Mouse (Mus musculus): ENCODE data around the gene Mad2l1bp.

The Mad2l1bp gene

DNA sequence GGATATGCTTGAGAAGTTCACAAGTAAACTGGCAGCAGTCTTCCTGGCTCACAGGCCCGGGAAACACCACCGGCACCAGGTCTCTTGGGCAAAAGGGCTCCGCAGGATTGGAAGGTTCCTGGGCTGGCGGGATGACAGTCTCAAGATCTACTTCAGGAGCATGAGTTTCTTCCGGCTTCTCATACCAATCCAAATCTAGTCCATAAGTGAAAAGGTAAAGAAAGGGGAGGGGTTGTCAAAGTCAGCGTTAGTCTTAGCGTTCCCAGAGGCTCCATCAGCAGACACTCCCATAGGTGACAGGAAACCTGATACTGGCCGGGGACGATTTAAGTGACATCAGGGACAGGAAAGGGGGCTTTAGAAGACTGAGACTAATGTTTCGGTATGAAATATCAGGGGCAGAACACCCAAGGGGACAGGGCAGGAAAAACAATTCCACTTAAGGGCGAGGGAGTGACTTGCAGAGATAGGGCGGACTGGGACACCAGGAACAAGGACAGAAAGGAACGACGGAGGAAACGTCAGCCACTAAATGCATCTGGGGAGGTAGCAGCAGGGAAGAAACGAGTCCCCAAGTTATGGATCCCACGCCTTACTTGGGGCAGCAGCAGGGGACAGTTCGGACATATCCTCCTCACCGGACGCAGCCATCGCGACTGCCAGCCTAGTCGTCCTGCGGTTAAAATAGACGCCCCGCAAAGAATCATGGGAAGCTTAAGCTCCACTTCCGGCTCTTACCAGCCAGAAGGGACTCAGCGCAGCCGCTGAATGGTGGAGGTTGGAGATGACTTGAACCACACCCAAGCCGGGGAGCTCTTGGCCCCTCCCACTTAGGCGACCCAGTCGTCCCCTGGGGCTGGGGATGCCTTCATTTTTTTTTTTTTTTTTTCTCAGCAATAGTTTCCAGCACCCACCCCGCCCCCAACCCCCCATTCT lies at the start of gene Mad2l1bp:
Gene Mad2l1bp (minus strand): TSS at position 707 of the 936 bp plus-strand sequence.
- DNase-seq (ENCODE audit: low spot score) = peak; percentile 87

DNA sequence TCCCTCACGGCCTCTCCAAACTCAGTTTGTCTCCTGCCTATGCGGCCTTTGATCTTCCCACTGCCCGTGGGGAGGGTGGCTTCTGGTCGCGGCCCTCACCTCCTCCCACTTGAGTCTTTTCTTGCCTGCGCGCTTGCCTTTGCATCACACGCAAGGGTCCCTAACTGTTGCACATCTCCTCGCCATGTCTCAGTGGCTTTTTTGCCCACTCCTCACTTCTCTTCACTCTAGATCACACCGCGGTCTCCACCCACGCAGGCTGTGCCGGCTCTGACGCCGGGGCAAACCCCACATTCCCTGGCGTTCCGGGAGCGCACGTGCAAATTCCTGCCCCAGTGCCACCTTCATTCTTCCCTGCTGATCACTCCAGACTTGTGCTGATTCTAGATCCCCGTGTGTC lies 49.7 kb upstream of the Mad2l1bp start:
- no peak for DNase-seq (ENCODE audit: low spot score)

DNA sequence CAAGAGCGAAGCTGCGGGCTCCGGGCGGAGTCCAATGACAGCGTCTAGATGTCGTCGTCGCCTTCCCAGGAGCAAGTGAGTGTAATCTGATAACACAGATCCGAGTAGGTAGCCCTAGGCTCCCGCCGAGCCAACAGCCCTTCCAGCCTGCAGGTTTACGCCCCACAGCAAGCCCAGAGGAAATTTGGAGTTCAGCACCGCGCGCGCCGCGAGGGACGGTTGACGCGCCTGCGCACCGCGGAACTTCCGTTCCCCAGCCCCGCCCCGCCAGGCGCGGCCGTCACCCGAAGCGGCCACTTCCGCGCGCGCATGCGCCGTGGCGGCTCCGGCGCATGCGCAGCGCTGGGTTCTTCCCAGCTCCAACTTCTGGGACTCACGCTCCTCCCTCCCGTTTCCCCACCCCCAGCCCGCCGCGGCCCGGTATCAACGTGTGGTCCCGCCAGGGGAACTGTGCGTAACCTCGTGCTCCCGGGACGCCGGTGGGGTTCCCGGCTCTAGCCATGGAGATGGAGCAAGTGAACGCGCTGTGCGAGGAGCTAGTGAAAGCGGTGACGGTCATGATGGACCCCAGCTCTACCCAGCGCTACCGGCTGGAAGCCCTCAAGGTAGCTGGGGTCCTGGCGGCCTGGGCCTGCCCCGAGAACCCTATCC lies 49.2 kb upstream of the Mad2l1bp start, which contains the start of the genes Polh and Xpo5:
Gene Polh (minus strand): TSS at position 225 of the 651 bp plus-strand sequence.
Gene Xpo5 (plus strand): TSS at position 362 of the 651 bp plus-strand sequence.
- peak; percentile 95 for DNase-seq (ENCODE audit: low spot score)

DNA sequence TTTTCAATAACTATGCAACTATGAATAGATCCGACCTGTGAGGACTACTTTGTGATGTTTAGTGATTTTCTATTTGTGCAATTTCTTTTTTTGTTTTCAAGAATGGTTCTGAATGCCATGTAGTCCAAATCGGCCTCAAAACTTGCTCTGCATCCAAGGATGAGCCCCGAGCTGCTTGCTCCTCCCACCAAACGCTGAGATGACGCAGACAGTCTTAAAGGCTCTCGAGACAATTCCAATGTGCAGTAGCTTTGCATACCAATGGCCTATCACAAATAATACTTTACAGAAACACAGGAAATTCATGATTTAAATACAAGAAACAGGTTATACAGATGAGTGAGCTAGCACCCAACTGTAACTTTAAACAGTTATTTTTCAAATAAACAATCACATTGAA lies 47.8 kb upstream of the Mad2l1bp start:
- DNase-seq (ENCODE audit: low spot score) = no peak

DNA sequence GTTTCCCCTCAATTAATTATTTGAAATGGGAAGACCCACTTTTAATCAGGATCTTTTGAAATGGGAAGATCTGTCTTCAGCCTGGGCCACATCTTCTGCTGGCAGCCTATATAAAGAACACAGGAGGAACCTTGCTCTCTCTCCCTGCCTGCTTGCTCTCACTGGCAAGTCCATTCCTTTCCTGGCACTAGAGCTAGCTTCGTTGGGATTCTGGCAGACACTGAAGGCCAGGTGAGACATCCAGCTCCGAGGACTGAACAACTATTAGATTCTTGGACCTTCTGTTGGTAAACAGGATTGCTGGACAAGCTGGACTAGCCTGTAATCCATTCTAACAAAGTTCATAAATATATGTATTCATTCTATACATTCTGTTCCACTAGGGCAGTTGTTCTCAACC lies 35.5 kb upstream of the Mad2l1bp start:
- DNase-seq (ENCODE audit: low spot score) = no peak

DNA sequence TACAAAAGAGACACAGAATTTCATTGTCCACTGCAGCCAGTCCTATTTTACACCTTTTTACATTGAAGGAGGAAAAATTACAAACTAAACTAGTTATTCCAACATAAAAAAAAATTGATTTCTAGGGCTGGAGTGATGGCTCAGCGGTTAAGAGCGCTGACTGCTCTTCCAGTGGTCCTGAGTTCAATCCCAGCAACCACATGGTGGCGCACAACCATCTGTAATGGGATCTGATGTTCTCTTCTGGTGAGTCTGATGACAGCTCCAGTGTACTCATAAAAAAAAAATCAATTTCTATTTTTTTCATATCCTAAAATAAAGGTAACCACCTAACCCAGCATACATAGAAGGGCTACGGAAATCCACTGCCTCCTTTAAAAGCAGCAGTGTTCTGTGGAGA lies 28.9 kb upstream of the Mad2l1bp start:
- DNase-seq (ENCODE audit: low spot score) = no peak

DNA sequence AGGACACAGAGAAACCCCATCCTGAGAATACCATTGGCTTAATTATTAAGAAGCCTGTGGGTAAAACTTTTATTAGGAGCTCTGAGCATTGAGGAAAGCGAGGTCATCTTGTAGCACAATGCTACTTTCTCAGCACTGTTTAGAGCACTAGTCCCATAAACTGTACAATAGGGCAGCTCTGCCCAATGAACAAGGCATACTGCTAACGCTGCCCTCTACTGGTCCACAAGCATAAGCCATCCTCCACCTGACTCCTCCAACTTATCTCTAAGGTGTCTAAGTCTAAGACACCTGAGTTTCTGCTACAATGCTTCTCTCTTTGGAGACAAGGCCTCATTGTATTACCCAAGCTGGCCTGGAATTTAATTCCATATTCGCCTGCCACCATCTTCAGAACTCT lies 17.2 kb upstream of the Mad2l1bp start:
- DNase-seq (ENCODE audit: low spot score) = no peak

DNA sequence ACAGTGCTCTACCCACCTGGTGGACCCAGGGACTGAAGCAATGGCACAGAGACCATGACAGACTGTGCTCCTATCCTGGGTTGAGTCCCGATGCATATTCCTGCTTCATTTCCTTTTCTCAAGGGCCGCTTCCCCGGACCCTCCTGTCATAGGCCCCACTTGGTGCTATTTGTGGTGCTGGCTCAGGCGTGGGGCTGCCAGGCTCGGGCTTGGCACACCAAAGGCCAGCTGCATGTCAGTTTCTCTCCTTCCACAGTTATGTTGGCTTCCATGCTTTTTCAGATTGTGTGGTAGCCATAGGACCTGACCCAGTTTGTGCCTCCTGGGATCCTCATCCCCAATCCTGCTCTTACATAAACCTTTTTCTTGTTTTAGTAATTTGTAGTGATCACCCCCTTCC lies 15.4 kb upstream of the Mad2l1bp start:
- DNase-seq (ENCODE audit: low spot score) = no peak

DNA sequence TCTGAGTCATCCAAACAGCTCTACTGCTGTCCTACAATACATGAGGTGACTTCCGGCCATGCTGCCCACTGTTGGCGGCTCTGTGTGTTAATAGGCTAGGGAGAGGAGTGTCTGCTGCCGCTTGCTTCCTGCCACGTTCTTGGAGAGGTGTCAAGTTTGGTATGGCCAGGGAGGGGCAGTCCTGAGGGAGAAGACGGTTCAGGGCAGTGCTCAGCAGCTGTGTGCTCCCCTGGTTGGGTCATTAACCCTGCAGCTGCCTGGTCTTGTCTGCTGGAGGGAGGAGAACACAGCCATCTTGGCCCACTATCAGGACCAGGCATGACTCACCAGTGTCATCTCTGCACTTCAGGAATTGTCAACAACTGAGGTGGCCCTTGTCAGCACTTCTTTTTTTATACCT lies 15.0 kb upstream of the Mad2l1bp start:
- DNase-seq (ENCODE audit: low spot score) = no peak

DNA sequence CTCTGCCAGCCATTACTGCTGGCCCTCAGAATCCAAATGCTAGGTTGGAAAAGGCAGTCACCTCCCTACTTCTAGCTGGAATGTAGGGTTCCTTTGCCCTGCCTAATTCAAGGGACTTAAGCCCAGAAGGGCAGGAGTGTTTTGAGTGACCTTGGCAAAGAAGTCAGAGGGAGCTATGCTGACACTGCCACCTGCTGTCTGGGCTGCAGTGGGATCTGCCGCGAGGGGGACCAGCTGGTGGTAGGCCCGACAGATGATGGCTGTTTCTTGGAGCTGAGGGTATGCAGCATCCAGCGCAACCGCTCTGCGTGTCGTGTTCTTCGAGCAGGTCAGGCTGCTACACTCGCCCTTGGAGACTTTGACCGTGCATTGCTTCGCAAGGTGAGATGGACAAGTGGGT lies 13.7 kb upstream of the Mad2l1bp start:
- peak; percentile 53 for DNase-seq (ENCODE audit: low spot score)

DNA sequence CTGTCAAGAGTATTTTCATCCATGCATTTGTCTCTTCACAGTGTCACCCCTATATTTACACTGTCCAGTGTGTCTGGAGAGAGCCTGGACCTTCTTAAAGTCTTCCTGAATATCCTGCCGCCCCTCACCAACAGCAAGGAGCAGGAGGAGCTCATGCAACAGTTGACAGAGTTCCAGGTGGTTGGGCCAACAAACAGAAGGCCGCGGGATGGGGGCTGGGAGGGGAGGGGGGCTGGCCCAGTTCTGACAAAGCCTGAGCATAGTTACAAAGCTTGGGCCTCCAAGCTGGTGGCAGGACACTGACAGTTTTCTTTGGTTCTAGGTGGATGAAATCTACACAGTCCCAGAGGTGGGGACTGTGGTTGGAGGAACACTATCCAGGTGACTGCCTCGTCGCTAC lies 12.9 kb upstream of the Mad2l1bp start:
- DNase-seq (ENCODE audit: low spot score) = no peak

DNA sequence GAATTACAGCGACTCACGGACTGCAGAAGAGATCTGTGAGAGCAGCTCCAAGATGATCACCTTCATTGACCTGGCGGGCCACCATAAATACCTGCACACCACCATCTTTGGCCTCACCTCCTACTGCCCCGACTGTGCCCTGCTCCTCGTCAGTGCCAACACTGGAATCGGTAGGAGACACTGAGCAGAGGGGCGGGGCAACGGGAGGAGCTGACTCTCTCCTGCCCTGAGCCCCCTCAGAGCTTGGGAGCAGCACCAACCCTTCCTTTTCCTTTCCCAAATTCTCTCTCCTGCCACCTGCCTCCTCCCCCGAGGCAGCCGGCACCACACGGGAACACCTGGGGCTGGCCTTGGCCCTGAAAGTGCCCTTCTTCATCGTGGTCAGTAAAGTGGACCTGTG lies 12.1 kb upstream of the Mad2l1bp start:
- peak; percentile 54 for DNase-seq (ENCODE audit: low spot score)

DNA sequence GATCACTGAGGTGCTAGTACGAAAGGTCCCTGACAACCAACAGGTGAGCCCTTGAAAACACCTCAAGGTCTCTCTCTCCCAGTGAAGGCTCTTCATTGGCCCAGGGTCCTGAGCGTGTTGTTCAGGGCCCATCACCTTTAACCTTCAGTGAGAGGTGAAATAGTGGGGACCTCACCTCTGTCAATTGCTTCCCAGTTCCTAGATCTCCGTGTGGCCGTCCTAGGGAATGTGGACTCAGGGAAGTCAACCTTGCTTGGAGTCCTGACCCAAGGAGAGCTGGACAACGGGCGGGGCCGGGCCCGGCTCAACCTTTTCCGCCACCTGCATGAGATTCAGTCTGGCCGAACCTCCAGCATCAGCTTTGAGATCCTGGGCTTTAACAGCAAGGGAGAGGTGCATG lies 11.4 kb upstream of the Mad2l1bp start:
- no peak for DNase-seq (ENCODE audit: low spot score)

DNA sequence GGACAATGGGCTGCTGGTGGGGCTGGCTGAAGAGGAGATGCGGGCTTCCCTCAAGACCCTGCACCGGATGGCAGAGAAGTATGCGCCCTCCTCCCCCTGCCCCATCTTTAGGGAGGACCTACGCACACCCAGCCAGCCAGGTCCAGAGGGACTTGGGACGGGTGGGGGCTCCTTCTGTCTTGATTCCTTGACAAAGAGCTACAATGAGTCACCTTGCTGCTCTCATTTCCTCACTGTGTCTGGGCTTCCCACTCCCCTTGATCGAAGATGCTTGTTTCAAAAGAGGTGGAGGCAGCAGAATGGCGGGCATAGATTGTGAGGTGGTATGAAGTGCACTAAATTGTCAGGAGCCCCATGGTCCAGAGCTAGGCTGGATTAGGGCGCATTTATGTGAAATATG lies 10.9 kb upstream of the Mad2l1bp start:
- no peak for DNase-seq (ENCODE audit: low spot score)

DNA sequence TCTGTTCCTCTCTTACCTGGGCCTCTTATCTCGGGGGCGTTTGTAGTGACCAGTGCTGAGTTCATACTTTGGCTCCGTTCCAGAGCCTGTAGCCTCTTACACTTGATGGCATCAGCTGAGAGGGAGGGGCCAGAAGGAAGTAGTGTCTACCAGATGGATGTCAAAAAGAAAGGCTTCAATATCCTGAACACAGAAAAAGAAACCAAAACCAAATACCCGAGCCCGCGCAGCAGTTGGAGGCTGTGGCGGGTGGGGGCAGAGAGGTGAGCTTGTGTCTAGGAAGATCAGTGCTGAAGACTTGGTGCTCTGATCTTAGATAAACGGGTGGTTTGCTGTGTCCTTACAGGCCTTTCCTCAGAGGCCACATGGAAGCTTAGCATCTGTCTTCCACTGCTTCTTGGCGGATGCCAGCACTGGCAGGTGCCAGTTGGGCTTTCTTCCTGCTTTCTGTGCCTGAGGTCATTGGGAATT lies 9.6 kb upstream of the Mad2l1bp start:
- no peak for DNase-seq (ENCODE audit: low spot score)

DNA sequence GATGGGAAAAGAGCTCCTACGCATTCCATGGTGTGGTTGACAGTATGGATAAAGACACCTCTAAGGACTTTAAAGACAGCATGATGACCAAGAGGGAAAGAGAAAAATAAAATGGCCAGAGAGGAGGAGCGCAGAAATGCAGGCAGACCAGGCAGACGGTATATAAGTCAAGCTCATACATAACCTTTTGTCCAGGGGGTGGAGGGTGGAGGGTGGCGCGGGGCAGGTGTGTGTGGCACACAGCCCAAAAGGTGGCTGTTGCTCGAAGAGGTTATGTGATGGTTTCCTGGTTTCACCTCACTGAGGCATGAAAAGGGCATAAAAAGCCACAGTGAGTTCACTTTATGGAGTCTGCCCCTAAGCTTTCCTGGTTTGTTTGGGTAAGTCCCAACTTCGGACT lies 9.2 kb upstream of the Mad2l1bp start:
- DNase-seq (ENCODE audit: low spot score) = no peak

DNA sequence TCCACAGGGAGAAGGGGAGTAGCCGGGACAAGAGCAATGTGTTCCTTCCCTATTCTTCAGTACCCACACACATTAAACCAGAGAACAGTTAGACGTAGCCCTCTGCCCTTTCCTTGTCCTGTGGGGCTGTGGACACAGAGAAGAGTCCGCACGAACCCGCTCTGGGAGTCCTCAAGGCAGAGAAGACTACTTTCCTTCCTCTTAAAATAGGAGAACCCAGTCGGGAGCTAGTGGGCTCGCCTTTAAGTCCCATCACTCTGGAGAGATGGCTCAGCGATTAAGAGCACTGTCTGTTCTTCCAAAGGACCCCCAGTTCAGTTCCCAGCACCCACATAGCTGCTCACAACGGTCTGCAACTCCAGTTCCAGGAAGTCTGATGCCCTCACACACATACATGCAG lies 8.4 kb upstream of the Mad2l1bp start:
- no peak for DNase-seq (ENCODE audit: low spot score)

DNA sequence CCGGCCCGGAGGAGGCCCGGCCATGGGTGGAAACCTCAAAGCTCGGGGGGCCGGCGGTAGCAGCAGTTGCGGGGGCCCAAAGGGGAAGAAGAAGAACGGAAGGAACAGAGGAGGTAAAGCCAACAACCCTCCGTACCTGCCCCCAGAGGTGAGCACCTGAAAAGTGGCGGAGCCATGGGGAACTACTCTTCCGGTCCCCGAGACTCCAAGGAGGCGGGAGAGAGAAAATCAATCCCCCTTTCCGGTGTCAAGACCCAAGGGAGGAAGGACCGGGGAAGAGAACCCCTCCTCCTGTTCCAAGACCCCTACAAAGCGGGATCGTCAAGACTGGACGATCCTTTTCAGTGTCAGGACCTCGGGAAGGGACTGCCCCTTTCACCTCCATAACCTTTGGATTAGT lies 7.8 kb upstream of the Mad2l1bp start:
- DNase-seq (ENCODE audit: low spot score) = no peak

DNA sequence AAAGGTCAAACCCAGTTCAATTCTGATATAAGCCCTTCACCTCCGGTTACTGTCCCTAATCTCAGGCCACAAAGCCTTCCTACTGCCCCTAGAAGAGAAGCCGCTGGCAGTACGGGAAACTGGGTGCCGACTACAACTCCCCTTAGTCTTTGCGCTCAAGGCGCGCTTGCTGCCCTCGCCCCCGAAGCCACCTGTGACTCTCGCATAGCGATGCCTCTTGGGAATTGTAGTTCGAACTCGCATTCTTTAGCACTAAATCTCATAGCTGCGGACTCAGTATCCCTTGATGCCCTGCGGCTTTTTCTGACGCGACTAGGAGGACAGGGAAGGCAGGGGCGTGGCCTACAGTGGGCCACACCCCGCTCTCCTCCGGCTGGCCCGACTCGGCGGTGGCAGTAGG lies 7.3 kb upstream of the Mad2l1bp start, which contains the start of gene Gtpbp2:
Gene Gtpbp2 (plus strand): TSS at position 347 of the 400 bp plus-strand sequence.
- peak; percentile 95 for DNase-seq (ENCODE audit: low spot score)

DNA sequence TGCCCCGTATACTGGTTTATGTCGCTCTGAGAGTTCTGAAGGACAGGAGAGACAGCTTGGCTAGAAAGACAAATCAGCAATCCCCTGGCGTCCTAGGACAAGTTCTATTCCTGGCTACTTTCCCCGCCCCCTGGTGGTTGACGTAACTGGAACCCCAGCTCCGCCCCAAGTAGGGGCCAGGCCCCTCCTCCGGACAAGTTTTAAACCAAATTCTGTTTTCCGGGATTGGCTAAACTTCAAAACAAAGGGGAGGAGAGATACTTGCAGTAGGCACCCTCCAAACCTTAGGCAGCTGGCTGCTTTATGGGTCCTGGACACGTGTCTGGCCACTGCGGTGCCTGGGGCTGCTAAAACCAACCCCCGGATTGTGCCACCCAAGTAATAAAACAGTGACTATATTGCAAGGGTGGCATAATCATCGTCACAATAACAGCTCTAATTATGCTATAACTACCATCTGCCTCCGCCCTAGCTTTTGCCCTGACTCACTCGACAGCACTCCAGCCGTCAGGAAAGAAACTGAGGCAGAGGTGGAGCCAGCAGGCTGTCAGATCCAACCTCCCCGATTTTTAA lies 6.8 kb upstream of the Mad2l1bp start:
- DNase-seq (ENCODE audit: low spot score) = peak; percentile 93

DNA sequence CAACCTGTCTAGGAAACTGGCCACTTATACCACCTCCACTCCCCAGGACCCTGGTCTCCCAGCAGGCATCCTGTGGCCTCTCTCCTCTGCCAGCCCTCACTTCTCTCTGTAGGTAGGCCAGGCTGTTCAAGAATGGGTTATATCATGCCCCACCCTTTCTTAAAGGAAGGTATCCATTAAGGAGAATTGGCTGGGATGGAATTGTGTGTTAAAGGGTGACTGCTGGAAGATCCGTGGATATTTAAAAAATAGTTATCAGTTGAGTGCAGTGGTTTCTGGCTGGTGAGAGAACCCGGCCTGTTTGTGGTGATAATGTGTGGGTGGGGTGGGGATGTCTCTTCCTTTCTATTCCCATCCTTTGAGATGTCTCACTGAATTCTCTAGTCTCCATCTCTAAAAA lies 5.9 kb upstream of the Mad2l1bp start:
- no peak for DNase-seq (ENCODE audit: low spot score)

DNA sequence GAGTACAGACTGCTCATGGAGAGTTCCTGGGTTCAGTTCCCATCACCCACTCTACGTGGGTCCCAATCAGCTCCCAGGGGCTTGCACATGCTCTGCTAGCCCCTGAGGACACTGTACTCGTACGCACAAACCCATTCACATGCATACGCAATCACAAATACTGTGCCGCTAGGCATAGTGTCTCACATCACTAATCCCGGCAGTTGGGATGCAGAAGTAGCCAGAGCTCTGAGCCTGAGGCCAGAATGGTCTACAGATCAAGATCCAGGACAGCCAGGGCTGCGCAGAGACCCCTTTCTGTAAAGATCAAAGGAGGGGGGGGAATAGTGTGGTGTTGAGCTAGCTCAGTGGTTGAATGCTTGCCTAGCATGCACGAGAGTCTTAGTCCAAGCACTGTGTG lies 3.8 kb upstream of the Mad2l1bp start:
- DNase-seq (ENCODE audit: low spot score) = no peak

DNA sequence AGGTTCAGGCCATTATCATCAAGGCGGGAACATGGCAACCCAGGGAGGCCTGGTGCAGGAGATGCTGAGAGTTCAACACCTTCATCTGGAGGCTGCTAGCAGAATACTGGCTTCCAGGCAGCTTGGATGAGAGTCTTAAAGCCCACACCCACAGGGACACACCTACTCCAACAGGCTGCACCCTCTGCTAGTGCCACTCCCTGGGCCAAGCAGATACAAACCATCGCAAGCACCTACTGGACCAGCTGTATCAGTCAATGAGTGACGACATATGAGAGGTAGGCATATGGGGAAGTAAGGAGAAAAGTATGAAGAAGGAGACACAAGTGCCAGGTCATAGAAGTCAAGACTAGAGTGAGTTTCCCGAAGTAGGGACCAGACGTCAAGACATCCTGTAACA lies 3.3 kb upstream of the Mad2l1bp start:
- DNase-seq (ENCODE audit: low spot score) = no peak
